Mouse (Mus musculus): ENCODE data around the gene Spata16.

GRCm38 (mm10) chr3:26924212-26924611, 286.8 kb downstream of the Spata16 start:
- no peak for TF ChIP-seq CTCF (IDR thresholded peaks at IDR 0.05; ENCODE audit: low read depth)
- no peak for TF ChIP-seq EP300 (IDR thresholded peaks at IDR 0.05; ENCODE audit: low read depth)

Data from heart, postnatal 0 days (tissue).